Mouse (Mus musculus): ENCODE measurements around the gene Pitpnb. TPM values are rescaled to one million over a fixed set of nuclear protein-coding genes. Genes with fewer than 3 reads are reported as not detected.

Gene Pitpnb
- polyA plus RNA-seq, 1 experiment from 2014 or later = 90.9 TPM

- Histone ChIP-seq H3K27me3 (replicated peaks; ENCODE audit: control insufficient read depth, insufficient read depth, low read length) (no peaks in the 10 kb centered on the region), H3K27ac (ENCODE audit: low read length) (no peak overlapping the region), H3K9ac (ENCODE audit: low read depth, low read length) (no peak overlapping the region), H3K9me3 (ENCODE audit: control insufficient read depth, low read length) (no peaks in the 10 kb centered on the region), H3K36me3 (ENCODE audit: control insufficient read depth, insufficient read depth, low read length) (peaks cover 3% of the 10 kb centered on the region), H3K4me1 (ENCODE audit: control insufficient read depth, insufficient read depth, low read length) (peaks cover 7% of the 10 kb centered on the region; the same call in 1 of the 2 replicates), H3K4me2 (ENCODE audit: low read depth, low read length) (no peak overlapping the region), H3K4me3 (ENCODE audit: low read length) (no peak overlapping the region)
- 45% methylated on average over 3 of the region's 3 CpGs for WGBS
- no peak for ATAC-seq
Observed at GRCm38 (mm10) chr5:111364533-111364932, 34.0 kb downstream of the Pitpnb start.

DNA sequence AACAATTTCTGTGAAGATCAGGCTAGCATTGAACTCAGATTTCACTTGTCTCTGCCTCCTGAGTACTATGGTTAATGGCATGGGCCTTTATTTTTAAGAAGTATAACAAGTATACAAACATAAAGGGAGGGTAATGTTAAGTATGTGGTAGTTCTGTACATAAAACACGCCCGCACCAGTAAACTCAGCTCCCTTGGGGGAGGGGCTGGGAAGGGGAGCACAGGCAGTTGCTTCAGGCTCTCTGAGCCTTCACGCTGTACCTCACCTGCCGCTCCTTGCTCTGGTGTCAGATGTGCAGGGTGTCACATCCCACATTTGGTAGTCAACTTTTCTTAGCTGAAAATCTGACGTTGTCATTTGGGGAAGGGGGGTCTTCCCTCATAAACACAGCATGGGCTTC is 35.6 kb downstream of the Pitpnb start:
- peaks cover 3% of the 10 kb centered on the region for H3K36me3 ChIP-seq (ENCODE audit: control insufficient read depth, insufficient read depth, low read length)
- no peak for ATAC-seq
- 66% methylated on average over 5 of the region's 5 CpGs for WGBS
- H3K9ac ChIP-seq (ENCODE audit: low read depth, low read length) = no peak overlapping the region
- no peak overlapping the region for H3K27ac ChIP-seq (ENCODE audit: low read length)
- H3K4me3 ChIP-seq (ENCODE audit: low read length) = no peak overlapping the region
- H3K4me1 ChIP-seq (ENCODE audit: control insufficient read depth, insufficient read depth, low read length) = peaks cover 7% of the 10 kb centered on the region; the same call in 1 of the 2 replicates
- H3K9me3 ChIP-seq (ENCODE audit: control insufficient read depth, low read length) = no peaks in the 10 kb centered on the region
- no peak overlapping the region for H3K4me2 ChIP-seq (ENCODE audit: low read depth, low read length)
- H3K27me3 ChIP-seq (replicated peaks; ENCODE audit: control insufficient read depth, insufficient read depth, low read length) = no peaks in the 10 kb centered on the region

DNA sequence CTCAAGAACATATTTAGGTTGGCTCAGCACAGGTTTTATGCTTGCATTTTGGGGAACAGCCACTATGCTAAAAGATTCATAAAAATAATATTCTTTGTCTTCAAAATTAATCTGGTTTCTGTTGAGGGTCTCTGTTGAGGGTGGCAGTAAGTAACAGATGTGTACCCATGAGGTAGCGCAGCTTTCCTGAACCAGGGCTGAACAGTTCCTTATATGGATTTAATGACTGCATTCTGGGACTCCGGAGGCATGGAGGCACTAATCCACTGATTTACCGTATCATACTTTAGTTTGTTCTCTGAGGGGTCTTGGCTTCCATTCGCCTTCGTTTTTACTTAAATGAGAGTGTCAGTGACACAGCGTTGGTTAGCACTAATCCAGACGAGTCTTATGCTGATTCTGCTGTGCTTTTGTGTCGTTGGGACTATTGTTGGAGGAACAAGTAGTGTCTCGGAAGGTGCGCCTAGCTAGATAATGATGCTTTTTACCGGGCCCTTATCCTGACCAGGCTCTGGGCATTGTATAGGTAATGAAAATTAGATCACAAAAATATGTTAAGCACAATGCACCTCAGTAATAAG is 37.5 kb downstream of the Pitpnb start:
- no peak overlapping the region for H3K4me2 ChIP-seq (ENCODE audit: low read depth, low read length)
- no peak overlapping the region for H3K9ac ChIP-seq (ENCODE audit: low read depth, low read length)
- no peak overlapping the region for H3K4me3 ChIP-seq (ENCODE audit: low read length)
- H3K36me3 ChIP-seq (ENCODE audit: control insufficient read depth, insufficient read depth, low read length) = peaks cover 5% of the 10 kb centered on the region; the same call in 1 of the 2 replicates
- H3K27me3 ChIP-seq (replicated peaks; ENCODE audit: control insufficient read depth, insufficient read depth, low read length) = no peaks in the 10 kb centered on the region
- no peak overlapping the region for H3K27ac ChIP-seq (ENCODE audit: low read length)
- no peaks in the 10 kb centered on the region for H3K9me3 ChIP-seq (ENCODE audit: control insufficient read depth, low read length)
- WGBS = 81% methylated on average over 11 of the region's 11 CpGs
- no peak for ATAC-seq
- peaks cover 4% of the 10 kb centered on the region; the same call in 1 of the 2 replicates for H3K4me1 ChIP-seq (ENCODE audit: control insufficient read depth, insufficient read depth, low read length)

DNA sequence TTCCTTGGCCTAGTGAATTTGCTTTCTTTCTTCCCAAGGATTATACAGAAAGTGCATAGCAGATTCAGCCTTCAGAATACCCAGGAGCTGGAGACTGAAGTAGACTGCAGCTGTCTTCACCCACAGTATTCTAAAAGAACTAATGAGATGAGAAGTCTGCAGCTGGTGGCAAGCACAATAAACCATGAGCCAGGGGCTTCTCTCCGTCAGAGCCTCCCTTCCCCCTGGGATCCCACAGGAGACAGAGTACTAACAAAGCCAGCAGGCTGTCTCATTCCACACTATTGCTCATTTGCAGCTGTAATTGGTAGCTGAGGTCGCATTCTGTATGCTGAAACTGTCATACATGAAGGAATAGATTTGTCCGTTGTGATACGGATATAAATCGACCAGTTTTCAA is 38.0 kb downstream of the Pitpnb start:
- peaks cover 4% of the 10 kb centered on the region; the same call in 1 of the 2 replicates for H3K4me1 ChIP-seq (ENCODE audit: control insufficient read depth, insufficient read depth, low read length)
- no peak for ATAC-seq
- no peak overlapping the region for H3K27ac ChIP-seq (ENCODE audit: low read length)
- H3K36me3 ChIP-seq (ENCODE audit: control insufficient read depth, insufficient read depth, low read length) = peaks cover 5% of the 10 kb centered on the region; the same call in 1 of the 2 replicates
- H3K9ac ChIP-seq (ENCODE audit: low read depth, low read length) = no peak overlapping the region
- no peak overlapping the region for H3K4me2 ChIP-seq (ENCODE audit: low read depth, low read length)
- H3K4me3 ChIP-seq (ENCODE audit: low read length) = no peak overlapping the region
- no peaks in the 10 kb centered on the region for H3K9me3 ChIP-seq (ENCODE audit: control insufficient read depth, low read length)
- WGBS = 81% methylated on average over 5 of the region's 5 CpGs
- no peaks in the 10 kb centered on the region for H3K27me3 ChIP-seq (replicated peaks; ENCODE audit: control insufficient read depth, insufficient read depth, low read length)

GRCm38 (mm10) chr5:111375616-111376015 is 45.1 kb downstream of the Pitpnb start:
- peaks cover 14% of the 10 kb centered on the region; the same call in 1 of the 2 replicates for H3K36me3 ChIP-seq (ENCODE audit: control insufficient read depth, insufficient read depth, low read length)
- no peak overlapping the region for H3K9ac ChIP-seq (ENCODE audit: low read depth, low read length)
- ATAC-seq = no peak
- no peak overlapping the region for H3K27ac ChIP-seq (ENCODE audit: low read length)
- no peaks in the 10 kb centered on the region for H3K9me3 ChIP-seq (ENCODE audit: control insufficient read depth, low read length)
- no peak overlapping the region for H3K4me3 ChIP-seq (ENCODE audit: low read length)
- H3K27me3 ChIP-seq (replicated peaks; ENCODE audit: control insufficient read depth, insufficient read depth, low read length) = no peaks in the 10 kb centered on the region
- no peaks in the 10 kb centered on the region for H3K4me1 ChIP-seq (ENCODE audit: control insufficient read depth, insufficient read depth, low read length)
- no peak overlapping the region for H3K4me2 ChIP-seq (ENCODE audit: low read depth, low read length)
- WGBS = 82% methylated on average over 4 of the region's 4 CpGs

DNA sequence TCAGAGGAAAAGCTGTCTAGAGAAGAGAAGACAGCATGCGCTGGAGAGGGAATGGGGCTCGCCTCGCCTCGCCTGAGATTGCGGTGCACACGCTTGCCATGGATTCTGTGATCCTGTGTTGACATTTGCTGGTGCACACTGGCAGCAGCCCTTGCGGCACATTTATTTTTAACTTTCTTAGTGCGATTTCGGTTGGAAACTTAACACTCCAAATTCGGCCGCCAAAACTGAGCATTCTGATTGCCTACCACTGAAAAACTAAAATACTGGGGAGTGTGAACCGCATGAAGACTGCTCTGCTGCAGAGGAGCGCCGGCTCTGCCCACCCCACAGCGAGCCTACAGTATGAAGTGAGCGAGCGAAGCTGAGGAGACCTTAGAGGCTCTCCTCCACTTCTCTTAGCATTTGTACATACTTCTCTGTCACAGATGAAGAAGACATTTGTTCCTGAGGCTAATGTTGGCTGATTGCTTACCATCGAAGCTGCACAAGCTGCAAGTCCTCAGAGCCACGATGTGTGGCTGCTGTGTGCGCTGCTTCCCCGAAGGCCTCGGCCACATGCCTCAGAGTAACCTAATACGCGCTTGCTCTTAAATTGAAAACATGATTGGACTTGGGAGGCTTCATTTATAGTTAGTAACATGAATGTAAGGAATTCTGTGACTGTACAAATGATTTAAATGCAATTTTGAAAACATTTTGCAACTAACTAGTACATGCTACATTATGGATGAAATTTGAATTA is 45.9 kb downstream of the Pitpnb start:
- 93% methylated on average over 24 of the region's 24 CpGs for WGBS
- Histone ChIP-seq H3K27me3 (replicated peaks; ENCODE audit: control insufficient read depth, insufficient read depth, low read length) (no peaks in the 10 kb centered on the region), H3K9me3 (ENCODE audit: control insufficient read depth, low read length) (no peaks in the 10 kb centered on the region), H3K4me3 (ENCODE audit: low read length) (no peak overlapping the region), H3K36me3 (ENCODE audit: control insufficient read depth, insufficient read depth, low read length) (peaks cover 13% of the 10 kb centered on the region; the same call in 1 of the 2 replicates), H3K9ac (ENCODE audit: low read depth, low read length) (no peak overlapping the region), H3K4me2 (ENCODE audit: low read depth, low read length) (no peak overlapping the region), H3K4me1 (ENCODE audit: control insufficient read depth, insufficient read depth, low read length) (no peaks in the 10 kb centered on the region), H3K27ac (ENCODE audit: low read length) (no peak overlapping the region)
- ATAC-seq = no peak

- Histone ChIP-seq H3K9me3 (ENCODE audit: control insufficient read depth, low read length) (no peaks in the 10 kb centered on the region), H3K27me3 (replicated peaks; ENCODE audit: control insufficient read depth, insufficient read depth, low read length) (no peaks in the 10 kb centered on the region), H3K27ac (ENCODE audit: low read length) (no peak overlapping the region), H3K4me2 (ENCODE audit: low read depth, low read length) (no peak overlapping the region), H3K4me1 (ENCODE audit: control insufficient read depth, insufficient read depth, low read length) (no peaks in the 10 kb centered on the region), H3K36me3 (ENCODE audit: control insufficient read depth, insufficient read depth, low read length) (peaks cover 10% of the 10 kb centered on the region; the same call in 1 of the 2 replicates), H3K4me3 (ENCODE audit: low read length) (no peak overlapping the region), H3K9ac (ENCODE audit: low read depth, low read length) (no peak overlapping the region)
- ATAC-seq = peak; percentile 50; the same call in 1 of the 2 replicates
- WGBS = 71% methylated on average over 7 of the region's 7 CpGs
Observed at GRCm38 (mm10) chr5:111378126-111378993, 47.8 kb downstream of the Pitpnb start.

DNA sequence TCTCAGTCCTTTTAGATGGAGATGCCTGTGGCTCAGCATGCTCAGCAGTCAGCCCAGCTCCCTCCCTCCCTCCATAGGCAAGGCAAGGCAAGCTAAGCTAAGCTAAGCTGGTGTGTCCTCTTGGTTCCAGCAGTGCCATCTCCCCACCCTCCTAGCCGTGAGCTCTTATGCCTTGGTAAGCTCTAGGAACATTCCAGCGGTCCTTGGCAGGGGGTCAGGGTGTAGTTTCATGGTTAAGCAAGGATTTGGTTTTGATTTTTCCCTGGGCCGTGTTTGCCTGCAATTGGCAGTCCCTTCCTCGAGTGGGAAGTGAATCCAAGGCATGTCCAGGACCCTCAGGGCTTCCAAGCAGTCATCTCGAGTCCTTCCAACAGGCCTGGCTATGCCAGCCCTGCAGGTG is 52.8 kb downstream of the Pitpnb start:
- Histone ChIP-seq H3K27ac (ENCODE audit: low read length) (no peak overlapping the region), H3K27me3 (replicated peaks; ENCODE audit: control insufficient read depth, insufficient read depth, low read length) (no peaks in the 10 kb centered on the region), H3K9ac (ENCODE audit: low read depth, low read length) (no peak overlapping the region), H3K9me3 (ENCODE audit: control insufficient read depth, low read length) (no peaks in the 10 kb centered on the region), H3K4me3 (ENCODE audit: low read length) (no peak overlapping the region), H3K36me3 (ENCODE audit: control insufficient read depth, insufficient read depth, low read length) (peaks cover 20% of the 10 kb centered on the region; the same call in 1 of the 2 replicates), H3K4me1 (ENCODE audit: control insufficient read depth, insufficient read depth, low read length) (no peaks in the 10 kb centered on the region), H3K4me2 (ENCODE audit: low read depth, low read length) (no peak overlapping the region)
- ATAC-seq = no peak
- 88% methylated on average over 5 of the region's 5 CpGs for WGBS

GRCm38 (mm10) chr5:111390911-111391310 is 60.3 kb downstream of the Pitpnb start:
- 77% methylated on average over 10 of the region's 10 CpGs for WGBS
- no peaks in the 10 kb centered on the region for H3K27me3 ChIP-seq (replicated peaks; ENCODE audit: control insufficient read depth, insufficient read depth, low read length)
- ATAC-seq = no peak
- no peak overlapping the region for H3K27ac ChIP-seq (ENCODE audit: low read length)
- no peak overlapping the region for H3K4me3 ChIP-seq (ENCODE audit: low read length)
- no peak overlapping the region for H3K4me2 ChIP-seq (ENCODE audit: low read depth, low read length)
- no peak overlapping the region for H3K9ac ChIP-seq (ENCODE audit: low read depth, low read length)
- 0 out of 2 replicates have a peak, but pooled peaks cover 2% of the 10 kb centered on the region for H3K36me3 ChIP-seq (ENCODE audit: control insufficient read depth, insufficient read depth, low read length)
- peaks cover 25% of the 10 kb centered on the region for H3K4me1 ChIP-seq (ENCODE audit: control insufficient read depth, insufficient read depth, low read length)
- no peaks in the 10 kb centered on the region for H3K9me3 ChIP-seq (ENCODE audit: control insufficient read depth, low read length)

All from intestine, embryonic 16.5 days (tissue).